Mouse (Mus musculus) thymus, postnatal 0 days (tissue): ENCODE measurements around the gene Tnfsf9. TPM values are rescaled to one million over a fixed set of nuclear protein-coding genes. Genes with fewer than 3 reads are reported as not detected.

Source experiments
- DNase-seq: peaks from one replicate; pipeline ENCODE4 v3.0.0-alpha.2; 2015; ENCODE audit warnings: low spot score
- polyA plus RNA-seq: library from polyadenylated mRNA; unstranded; fragments of >200 nt; fragmentation: Nextera tagmentation; extraction: Ambion mirVana; gene quantifications from 2 replicates; pipeline ENCODE4 v1.2.1, GENCODE M21; 2015

The Tnfsf9 gene
- polyA plus RNA-seq: 2.7 and 3.0 TPM in 2 replicates

- DNase-seq: peak; percentile 17
Observed at GRCm38 (mm10) chr17:57105181-57106034, at the start of gene Tnfsf9. Gene Tnfsf9 (plus strand): TSS chr17:57105325.

- DNase-seq: no peak
Observed at GRCm38 (mm10) chr17:57056246-57056645, 48.9 kb upstream of the Tnfsf9 start.

GRCm38 (mm10) chr17:57058891-57059485 lies 46.1 kb upstream of the Tnfsf9 start, which contains the start of gene Crb3:
Gene Crb3 (plus strand): TSS chr17:57059105.
- DNase-seq: no peak

- DNase-seq: peak; percentile 81
Observed at GRCm38 (mm10) chr17:57059486-57059977, 45.6 kb upstream of the Tnfsf9 start, which contains the start of gene Slc25a23. Gene Slc25a23 (minus strand): TSS chr17:57059863.

GRCm38 (mm10) chr17:57060231-57060801 lies 44.8 kb upstream of the Tnfsf9 start:
- peak; percentile 96 for DNase-seq

- peak; percentile 37 for DNase-seq
Observed at GRCm38 (mm10) chr17:57061069-57061468, 44.1 kb upstream of the Tnfsf9 start.

- DNase-seq: peak; percentile 59
Observed at GRCm38 (mm10) chr17:57062011-57062521, 43.1 kb upstream of the Tnfsf9 start.

DNA sequence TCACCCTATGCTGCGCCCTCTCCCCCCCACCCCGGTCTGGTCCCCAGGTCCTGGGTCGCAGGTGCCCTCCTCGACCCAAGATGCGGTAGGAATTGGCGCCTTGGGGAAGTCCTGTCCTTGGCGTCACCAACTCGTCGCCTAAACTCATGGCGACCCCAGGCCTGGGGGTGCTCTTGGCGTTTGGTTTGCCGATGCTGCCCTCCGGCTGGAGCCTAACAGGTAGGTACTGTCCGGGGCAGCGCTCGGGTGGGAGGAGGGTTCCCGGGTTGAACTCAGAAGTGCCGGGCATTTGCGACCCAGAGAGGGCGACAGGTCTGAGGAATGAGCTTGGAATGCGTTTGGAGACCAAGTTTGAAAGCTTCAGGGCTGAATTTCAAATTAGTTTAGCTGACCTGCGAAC lies 42.6 kb upstream of the Tnfsf9 start:
- no peak for DNase-seq

GRCm38 (mm10) chr17:57063031-57063430 lies 42.1 kb upstream of the Tnfsf9 start:
- no peak for DNase-seq

- DNase-seq: no peak
Observed at GRCm38 (mm10) chr17:57066908-57067307, 38.2 kb upstream of the Tnfsf9 start.

DNA sequence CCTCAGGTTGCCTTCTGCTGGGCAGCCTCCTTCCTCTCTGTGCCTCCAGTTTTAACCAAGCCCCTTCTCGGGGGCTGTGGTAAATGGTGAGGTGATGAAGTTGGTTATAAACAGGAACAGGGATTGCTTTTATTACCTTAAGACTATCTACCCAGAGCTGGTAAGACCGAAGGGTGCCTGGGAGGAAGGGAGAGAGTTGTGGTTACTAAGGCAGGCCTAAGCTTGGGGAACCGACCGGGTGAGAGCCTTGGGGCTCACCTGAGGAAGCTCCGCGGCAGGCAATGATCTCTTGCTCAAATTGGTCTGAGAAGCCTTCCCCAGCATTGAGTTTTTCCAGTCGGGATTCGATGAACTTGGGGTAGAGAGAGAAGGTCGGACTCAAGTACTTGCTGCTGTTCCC lies 34.9 kb upstream of the Tnfsf9 start:
- DNase-seq: no peak

- DNase-seq: peak; percentile 81
Observed at GRCm38 (mm10) chr17:57070699-57071098, 34.4 kb upstream of the Tnfsf9 start.

DNA sequence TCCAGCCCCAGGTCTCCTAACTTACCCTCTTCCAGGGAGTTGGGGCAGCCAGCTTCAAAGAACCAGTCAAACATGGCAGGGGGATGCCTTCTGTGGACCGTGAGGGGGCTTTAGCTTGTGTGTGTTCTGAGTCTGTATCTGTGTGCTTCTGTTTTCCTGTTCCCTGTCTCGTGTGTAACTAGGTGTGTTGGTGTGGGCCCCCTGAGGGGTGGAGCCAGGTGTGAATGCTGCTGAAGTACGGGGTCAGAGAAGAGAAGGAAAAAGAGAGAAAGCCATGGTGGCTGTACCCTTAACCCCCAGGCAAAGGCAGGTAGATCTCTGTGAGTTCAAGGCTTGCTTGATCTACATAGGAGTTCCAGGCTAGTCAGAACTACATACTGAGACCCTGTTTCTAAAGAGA lies 28.2 kb upstream of the Tnfsf9 start:
- peak; percentile 39 for DNase-seq

GRCm38 (mm10) chr17:57078336-57078735 lies 26.8 kb upstream of the Tnfsf9 start, which contains the start of gene Dennd1c:
Gene Dennd1c (minus strand): TSS chr17:57078514.
- peak; percentile 93 for DNase-seq

GRCm38 (mm10) chr17:57079919-57080318 lies 25.2 kb upstream of the Tnfsf9 start:
- no peak for DNase-seq

DNA sequence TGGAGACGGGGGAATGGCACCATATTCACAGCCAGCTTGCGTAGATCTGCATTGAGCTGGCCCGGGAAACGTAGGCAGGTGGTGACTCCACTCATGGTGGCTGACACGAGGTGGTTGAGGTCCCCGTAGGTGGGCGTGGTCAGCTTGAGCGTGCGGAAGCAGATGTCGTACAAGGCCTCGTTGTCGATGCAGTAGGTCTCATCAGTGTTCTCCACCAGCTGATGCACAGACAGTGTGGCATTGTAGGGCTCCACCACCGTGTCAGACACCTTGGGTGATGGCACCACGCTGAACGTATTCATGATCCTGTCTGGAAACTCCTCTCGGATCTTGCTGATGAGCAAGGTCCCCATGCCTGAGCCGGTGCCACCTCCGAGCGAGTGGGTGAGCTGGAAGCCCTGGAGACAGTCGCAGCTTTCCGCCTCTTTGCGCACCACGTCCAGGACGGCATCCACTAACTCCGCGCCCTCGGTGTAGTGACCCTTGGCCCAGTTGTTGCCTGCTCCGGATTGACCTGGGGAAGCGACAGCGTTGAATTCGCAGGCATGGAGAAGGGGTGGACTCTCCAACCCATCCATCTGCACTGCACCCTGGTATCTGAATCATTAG lies 23.8 kb upstream of the Tnfsf9 start:
- no peak for DNase-seq

GRCm38 (mm10) chr17:57082481-57082880 lies 22.6 kb upstream of the Tnfsf9 start:
- no peak for DNase-seq

- no peak for DNase-seq
Observed at GRCm38 (mm10) chr17:57085970-57086757, 19.0 kb upstream of the Tnfsf9 start.

- no peak for DNase-seq
Observed at GRCm38 (mm10) chr17:57087049-57087832, 17.9 kb upstream of the Tnfsf9 start, which contains the start of gene Tubb4a. Gene Tubb4a (minus strand): TSS chr17:57087782.
